Mouse (Mus musculus) inflammation-experienced regulatory T-cells, adult 6 months (primary cell): Measurements from ENCODE around the gene Cdh5. TPM values are rescaled to one million over a fixed set of nuclear protein-coding genes. Genes with fewer than 3 reads are reported as not detected.
"Not testable (repeated sequence)": the region's sequence is repeated elsewhere in the genome, so short reads cannot be mapped to it uniquely, and the experiment has no call there.

Experiments
- ATAC-seq: one replicate; pipeline ENCODE4 v1.8.0; 2017
- polyA plus RNA-seq, 3 experiments: library from polyadenylated mRNA; unstranded; fragments of 100-300 nt; shearing (Covaris generic); gene quantifications; one replicate each; pipeline ENCODE4 v1.2.1; 2017

Gene Cdh5
- polyA plus RNA-seq = under 1 TPM in 1 of 3 experiments, not detected in 2; 0.49 TPM

DNA sequence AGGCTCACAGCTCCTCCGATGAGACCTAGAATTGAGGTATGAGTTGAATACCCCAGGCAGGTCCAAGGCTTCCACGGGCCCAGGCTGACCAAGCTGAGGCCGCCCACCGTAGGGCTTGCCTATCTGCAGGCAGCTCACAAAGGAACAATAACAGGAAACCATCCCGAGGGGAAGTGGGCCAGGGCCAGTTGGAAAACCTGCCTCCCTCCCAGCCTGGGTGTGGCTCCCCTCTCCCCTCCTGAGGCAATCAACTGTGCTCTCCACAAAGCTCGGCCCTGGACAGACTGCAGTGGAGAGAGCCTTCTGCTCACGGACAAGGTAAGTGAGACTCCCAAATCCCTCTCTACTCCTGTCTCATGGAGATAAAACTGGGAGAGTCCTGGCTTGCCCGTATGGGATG is at the start of gene Cdh5:
Cdh5 (plus strand) TSS at position 211 of the 400 bp plus-strand sequence.
- no peak for ATAC-seq

DNA sequence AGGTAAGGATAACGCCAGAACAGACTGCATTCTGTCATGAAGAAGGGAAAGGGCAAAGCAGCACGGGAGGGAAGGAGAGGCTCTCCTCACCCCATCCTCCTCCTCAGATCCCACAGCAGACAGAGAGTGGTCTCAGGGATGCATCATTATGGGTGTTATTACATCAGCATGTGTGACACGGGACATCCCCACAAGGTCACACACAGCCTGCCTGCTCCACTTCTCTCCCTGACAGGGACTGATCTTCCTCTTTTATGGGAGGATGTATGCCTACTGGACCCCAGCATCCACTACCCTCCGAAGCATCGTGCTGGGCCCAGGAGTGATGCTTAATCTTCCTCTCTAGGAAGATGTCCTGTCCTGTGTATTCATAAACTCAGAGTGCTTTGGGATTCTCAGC is 41.5 kb upstream of the Cdh5 start:
- no peak for ATAC-seq

DNA sequence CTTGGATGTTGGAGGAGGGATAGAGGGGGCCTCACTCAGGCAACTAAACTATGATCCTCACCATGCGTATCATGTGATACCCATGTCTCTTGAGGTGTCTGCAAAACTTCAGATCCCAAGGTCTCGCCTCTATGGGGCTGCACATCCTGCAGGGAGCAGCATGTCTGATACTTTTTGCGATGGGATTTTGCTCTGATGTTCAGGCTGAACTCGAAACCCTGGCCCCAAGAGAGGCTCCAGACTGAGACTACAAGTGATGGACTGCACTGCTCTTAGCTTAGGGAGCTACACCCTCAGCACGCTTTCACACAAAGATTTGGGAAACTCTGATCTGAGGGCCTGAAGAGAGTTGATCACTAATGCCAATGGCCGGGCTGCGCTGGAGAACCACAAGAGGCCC is 41.0 kb upstream of the Cdh5 start:
- ATAC-seq = no peak

DNA sequence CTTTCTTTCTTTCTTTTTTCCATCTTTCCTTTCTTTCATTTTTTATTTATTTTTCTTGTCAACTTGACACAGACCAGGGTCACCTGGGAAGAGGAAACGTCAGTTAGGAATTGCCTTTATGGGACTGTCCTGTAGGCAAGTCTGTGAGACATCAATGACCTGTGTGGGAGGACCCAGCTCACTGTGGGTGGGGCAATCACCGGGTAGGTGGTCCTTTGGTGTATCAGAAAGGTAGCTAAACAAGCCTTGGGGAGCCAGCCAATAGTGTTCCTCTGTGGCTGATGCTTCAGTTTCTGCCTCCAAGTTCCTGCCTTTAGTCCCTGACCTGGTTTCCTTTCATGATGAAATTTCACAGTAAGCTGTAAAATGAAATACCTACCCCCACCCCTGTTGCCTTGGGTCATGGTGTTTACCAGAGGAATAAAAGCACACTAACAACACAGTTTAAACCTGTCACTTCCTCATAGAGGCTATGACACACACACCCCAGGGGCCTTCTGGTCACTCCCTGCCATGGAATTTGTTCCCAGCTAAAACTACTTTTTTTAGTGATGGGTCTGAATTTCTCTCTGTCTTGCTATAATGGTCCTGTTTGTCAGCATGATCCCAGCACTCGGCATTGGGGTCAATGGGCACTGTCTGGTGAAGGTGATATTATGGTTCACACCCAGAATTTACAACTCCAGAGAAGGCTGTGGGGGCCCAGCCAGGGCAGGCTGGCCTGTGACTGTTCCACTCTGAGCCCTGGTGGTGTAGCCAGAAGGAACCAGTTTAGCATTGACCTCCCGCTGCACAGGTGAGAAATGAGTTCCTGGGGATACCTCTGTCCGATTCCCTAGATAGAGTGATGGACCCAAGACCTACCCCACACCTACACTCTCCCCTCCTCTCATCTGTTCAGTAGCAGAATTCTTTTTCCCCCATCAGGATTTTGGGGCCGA is 40.1 kb upstream of the Cdh5 start:
- ATAC-seq = no peak

DNA sequence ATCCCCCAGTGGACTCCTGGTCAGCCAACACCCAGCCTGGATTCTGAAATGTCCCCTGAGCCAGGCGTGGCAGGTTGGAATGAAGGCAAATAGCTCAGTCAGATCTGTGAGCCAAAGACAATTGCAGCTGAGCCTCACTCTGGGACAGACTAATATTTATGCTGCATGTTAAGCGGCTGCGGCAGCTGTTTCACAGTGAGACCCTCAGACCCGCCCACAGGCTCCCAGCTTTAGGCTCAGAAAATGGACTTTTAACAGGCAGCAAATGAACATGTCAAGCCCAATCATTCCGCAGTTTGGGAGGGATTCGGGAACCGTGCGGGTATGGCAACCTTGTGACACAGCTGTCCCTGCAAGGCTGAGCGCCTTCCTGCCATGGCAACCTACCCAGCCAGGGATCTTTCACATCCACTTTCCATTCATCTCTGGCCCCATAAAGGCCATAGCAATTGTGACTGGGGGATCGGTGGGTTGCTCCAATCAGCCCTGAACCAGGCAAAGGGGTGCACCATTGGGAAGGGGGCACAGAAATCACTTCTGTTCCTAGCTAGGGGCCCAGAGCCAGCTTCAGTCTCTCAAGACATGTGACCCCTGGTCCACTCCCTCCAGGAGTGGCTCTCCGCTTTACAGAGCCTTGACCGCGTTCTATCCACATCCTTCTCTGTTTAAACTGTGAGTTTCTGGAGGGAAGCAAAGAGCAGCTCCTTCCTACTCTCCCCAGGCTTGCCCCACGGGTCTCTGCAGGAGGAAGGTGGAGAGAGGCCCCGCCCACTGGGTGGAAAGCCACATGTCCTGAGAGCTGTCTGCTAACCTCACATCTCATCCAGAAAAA is 39.2 kb upstream of the Cdh5 start:
- ATAC-seq = no peak

DNA sequence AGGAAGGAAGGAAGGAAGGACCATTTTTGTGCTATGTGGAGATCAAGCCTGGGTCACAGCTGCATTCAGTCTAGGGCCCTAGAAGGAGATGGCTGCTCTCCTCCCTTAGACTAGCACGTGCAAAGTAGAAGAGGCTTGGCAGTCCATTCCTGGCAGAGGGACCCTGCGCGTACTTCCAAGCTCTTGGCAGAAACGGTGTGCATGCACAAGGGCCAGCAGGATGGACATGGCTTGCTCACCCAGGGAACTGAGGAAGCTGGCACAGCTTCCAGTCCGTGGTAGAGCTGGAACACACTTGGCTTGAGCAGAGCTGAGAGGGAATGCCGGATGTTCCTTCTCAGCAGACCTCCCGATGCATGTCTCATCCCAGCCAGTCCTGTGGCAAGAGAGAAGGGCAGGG is 36.2 kb upstream of the Cdh5 start:
- ATAC-seq = no peak

DNA sequence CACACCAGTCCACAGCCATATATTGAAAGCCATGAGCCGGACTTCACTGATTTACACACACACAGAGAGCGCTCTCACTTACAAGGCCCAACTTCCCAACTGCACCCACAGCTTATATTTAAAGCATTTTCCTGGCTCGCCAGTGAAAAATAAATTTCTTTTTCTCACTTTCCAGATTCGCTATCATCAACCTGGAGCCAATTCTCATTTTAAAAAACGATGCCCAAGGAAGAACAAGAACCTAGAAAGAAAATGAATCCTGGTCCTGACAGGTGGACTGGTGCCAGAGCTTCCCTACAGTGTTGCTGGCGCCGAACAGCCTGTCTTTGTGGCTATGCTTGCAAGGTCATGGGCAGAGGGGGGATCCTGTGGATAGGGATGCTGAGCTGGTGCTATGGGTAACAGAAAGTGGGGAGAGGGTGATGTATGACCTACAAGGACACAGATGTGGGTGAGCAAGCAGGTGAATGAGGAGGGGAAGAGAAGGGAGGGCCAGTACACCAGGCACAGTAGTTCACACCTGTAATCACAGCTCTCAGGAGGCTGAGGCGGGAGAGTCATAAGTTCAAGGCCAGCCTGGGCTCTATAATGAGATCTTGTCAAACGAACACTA is 35.4 kb upstream of the Cdh5 start:
- no peak for ATAC-seq

DNA sequence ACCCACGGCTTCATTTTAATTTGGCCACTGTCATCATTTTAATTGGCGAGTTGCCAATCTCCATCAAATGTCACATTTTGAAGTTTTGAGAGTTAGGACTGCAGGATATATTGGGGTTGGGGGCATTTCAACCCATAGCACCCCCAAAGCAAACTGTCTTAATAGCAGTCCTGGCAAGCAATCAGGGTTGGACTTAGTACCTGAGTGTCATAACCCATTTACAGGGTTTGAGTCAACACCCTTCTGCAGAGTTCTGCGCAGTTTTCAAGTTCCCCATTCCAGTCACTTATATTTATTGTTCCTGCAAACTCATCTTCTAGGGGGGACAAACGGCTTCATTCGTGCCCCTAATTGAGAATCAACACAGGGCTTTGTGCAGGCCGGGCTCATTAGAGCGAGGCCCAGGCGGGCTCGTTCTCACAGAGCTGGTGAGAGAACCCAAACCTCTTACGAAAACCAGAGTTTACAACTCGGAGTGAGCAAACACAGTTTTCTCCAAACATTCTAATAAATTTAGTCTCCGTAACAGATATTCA is 34.0 kb upstream of the Cdh5 start:
- no peak for ATAC-seq

DNA sequence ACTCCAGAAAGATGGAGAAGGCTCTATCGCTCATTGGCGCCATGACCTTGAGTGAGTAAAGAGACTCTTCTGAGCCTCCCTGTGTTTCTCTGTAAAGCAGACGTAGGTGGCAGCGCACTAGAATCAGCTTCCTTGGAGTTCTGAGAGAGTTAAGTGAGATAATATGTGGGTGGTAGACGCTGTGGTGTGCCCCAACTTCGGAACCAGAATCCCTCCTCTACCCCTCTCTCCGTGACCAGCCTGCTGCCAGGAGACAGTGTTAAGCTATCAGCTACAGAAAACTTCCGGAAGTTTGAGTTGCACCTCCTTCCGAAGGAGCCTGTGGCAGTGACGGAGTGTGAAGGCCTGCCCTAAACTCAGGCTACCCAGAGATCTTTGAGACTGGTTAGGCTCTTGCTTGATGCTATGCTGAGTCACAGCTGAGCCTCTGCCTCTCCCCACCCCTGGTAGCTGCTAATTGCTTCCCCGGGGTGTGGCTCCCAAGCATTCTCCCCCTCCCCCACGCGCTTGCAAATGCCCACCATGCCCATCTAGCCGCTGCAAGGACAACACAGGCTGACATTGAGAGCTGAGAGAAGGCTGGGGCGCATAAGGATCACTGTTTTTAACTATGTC is 32.9 kb upstream of the Cdh5 start:
- no peak for ATAC-seq

DNA sequence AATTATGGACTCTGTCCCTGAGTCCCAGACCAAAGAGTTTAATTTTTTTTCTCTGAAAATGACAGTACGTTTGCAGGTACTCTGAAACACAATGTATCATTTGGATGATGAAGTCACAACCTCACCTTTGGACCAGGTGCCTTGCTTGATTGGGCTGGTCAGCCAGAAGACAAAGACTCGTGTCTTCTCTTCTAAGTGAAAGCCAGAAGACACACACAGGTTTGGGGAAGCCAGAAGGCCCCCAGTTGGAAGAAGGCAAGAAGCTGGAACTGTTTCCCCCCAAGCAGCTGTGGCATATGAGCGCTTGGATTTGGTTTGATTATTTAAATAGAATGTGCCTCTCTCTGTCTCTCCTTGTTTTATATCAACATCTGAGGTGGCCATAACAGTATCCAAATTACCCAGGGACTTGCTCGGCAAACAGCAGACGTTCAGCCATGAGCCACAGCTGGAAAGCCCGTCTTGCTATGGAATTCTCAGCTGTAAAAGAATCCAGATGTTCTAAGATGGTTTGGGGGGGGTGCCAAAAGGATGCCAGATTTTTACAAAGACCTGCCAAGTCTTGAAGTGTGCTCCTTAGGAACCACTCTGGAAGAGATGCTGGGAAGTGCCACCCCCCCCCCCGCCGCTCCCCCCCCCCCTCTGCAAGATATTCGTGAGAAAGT is 31.1 kb upstream of the Cdh5 start:
- ATAC-seq = not testable (repeated sequence)

DNA sequence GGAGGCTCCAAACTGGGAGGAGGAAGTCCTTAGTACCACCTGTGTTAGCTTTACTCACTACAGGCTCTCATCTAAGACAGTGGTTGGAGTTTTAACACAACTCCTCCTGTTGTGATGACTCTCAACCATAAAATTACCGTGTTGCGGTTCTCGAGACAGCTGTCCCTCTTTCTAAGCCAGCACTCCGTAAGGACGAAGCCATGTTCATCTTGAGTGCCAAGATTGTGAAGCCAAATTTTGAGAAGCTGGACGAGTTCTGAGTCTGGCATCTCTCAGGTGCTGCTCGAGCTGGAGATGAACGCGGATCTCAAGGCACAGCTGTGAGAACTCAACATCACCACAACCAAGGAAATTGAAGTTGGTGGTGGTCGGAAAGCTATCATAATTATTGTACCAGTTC is 30.5 kb upstream of the Cdh5 start:
- ATAC-seq = no peak

DNA sequence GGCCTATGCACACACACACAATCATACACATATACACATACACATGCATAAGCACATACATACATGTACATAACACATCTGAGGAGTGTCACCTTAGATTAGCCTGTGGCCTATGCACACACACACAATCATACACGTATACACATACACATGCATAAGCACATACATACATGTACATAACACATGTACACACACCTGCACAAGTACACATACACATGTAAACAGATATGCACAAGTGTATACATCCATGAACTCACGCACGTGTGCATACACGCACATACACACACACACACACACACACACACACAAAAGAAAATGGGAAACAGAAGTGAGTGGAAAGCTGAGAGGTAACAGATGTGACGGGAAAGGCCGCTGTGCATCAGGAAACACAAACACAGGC is 26.3 kb upstream of the Cdh5 start:
- no peak for ATAC-seq

DNA sequence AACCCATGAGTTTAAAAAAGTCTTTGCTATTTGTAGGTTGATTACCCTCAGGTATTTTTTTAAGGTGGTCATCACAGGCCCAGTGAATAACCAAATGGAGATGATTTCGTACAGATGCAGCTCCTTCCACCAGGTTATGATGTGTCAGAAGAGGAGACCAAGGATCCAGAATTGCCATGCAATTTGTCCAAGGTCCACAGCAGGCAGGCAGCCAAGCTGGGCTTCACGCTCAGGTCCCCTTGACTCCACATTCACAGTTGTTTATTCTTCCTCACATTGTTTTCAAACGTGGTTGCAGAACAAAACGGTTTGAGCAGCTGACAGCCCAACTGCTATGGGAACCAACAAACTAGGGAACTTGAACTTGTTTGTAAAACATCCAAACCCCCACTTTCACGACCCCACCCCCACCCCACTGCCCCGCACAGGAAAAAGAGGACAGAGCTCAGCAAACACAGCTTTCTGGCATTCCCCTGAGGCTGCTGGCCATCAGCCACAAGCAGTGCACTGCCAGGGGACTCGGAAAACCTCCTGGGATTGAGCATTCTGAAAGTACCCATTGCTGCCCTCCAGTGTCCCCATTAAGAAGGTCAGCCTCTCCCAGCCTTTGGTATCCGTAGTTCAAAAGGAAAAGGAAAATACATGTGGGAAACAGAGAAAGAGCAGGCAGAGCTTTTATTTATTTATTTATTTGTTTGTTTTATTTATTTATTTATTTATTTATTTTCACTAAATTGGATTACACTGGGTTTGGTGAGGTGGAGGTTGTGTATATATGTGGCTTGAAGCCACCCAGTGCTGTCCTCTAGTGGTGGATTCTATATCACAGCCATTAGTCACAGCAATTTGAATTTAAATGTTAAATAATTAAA is 24.6 kb upstream of the Cdh5 start:
- no peak for ATAC-seq

DNA sequence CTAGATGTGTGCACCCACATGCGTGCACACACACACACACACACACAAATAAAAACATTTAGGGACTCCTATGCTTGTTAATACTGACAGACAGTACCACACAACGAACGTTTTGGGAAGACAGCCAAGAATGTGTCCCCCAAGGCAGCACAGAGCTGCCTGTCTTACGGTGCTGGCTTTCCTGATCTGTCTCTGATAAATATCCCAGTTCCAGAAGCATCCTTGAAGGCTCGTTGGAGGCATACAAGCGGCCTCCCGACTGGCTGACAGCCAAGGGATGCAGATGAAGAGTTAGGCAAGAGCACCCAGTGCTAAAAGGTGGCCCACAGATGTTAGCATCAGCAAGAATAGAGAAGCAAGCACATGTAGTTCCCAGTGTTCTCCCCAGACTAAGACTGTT is 23.3 kb upstream of the Cdh5 start:
- ATAC-seq = no peak

DNA sequence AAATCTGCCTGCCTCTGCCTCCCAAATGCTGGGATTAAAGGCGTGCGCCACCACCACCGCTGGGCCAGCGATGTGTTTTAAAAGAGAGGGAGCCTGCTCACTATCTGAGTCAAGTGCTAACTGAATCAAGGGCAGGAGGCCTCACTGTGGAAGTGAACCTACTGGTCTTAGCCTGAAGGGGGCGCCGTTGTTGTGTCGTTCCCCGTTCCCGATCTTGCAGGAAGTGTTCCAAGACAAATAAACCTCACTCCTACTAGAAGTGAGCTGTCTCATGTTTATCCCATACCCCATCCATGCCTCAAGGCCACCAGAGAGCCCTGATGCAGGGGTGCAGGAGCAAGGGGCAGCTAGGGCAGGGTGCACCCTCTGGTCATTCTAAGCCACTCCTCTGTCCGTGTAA is 16.1 kb upstream of the Cdh5 start:
- ATAC-seq = no peak

DNA sequence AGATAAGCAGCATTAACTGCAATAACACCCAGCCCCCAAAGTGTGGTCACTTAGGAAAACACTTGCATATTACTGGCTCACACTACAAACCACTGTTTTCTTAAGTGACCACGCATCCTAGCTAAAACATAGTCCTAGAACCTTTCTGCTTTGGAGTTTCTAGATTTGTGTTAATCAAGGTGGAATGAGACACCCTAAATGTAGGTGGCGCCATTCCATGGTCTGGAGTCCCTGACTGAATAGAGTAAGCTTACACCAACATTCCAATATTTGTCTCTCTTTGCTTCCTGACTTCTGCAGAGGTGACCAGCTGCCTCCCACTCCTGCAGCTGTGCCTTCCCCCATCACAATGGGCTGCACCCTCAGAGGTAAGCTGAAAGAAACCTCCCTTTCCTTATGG is 14.8 kb upstream of the Cdh5 start:
- no peak for ATAC-seq

DNA sequence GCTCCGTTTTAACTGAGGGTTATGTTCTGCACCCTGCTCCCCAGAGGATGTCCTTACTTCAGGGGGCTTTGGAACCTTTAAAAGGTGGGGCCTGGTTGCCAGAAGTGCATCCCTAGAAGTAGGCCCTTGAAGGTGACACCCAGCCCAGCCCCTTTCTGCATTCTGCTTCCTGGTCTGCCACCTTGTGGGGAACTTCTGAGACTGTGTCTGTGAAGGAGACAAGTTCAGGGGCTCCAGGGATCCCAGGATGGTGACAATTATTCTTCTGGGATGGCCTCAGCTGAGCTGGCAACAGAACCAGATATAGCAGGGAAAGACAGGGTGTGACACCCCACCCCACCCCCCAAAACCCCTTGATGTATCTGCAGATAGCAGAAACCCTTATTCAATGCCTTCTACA is 14.3 kb upstream of the Cdh5 start:
- ATAC-seq = no peak

DNA sequence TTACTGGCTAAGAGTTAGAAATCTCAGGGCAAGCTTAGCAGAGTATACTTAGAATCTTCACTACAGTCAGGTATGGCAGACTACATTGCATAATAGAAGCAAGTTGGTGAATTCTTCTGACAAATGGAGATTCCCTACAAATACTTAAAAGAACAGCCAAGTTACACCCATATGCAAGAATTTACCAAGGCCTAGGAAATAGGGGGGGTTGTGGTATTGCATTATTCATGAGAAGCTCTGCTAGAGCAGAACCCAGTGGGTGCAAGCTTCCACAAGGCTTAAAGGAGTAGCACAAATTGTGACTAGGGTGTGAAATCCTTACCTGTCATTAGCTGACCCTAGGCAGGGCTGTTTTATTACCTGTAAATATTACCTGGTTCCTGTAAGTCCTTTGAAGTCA is 13.5 kb upstream of the Cdh5 start:
- ATAC-seq = not testable (repeated sequence)

DNA sequence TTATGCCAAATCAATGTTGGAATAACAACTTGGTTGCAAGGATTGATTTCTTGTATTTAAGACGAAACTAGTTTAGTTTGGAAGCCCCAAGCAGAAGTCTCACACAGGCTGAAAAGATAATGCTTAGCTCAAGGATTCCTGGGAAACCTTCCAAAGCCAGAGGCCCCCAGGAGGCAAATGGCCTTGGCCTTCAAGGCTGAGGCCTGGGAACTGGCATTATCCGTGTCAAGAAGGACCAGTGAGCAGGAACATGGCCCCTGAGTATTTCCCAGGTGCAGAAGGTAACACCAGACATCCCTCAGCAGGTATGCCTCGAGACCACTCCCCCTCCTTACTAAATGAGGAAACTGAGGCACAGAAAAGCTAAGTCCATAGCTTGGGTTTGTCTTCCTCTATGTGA is 12.5 kb upstream of the Cdh5 start:
- no peak for ATAC-seq

DNA sequence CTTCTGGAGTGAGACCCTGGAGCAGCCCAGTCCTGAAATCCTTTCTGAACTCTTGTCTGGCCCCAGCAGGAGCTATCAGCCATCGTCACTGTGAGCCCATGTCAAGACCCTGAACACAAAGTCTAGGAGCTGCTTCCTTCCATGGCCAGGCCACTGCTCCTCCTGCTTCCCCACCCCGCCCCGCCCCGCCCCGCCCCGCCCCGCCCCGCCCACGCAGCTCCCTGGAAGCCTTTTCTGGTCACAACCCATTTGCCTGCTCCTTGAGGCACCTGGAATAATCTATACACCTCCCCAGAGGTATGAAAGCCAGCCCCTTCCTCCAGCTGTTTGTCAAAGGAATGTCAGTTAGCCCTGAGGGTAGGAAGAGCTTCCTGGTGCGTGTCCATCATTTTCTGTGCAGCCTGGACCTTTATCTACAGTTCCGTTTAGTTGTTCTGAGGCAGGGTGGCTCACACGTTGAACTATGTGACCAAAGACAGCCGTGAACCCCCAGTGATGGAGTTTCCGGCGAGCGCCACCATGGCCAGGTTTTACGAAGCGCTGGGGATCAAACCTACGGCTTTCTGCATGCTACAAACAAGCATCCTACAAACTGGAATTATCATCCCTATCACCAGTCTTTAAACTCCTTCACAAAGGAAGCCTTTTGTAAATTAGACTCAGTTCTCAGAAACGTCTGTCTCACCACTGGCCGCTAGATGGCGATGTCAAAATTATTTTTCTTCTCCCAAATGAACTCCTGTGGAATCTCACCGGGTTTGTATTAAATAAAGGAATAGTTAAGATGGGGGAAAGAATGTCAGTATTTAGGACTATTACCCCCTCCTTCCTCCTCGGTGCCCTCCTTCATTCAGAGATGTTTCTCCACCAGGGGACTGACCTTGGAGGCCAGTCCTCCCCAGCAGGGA is 10.2 kb upstream of the Cdh5 start:
- ATAC-seq = not testable (repeated sequence)
